Mouse (Mus musculus) fibroblast of lung, adult 2 months (primary cell): ENCODE data around the gene Gm11639.

Experiments used
- DNase-seq: peaks from one replicate; pipeline ENCODE4 v3.0.0-alpha.2; 2011; ENCODE audit warnings: low read depth

The Gm11639 gene

DNA sequence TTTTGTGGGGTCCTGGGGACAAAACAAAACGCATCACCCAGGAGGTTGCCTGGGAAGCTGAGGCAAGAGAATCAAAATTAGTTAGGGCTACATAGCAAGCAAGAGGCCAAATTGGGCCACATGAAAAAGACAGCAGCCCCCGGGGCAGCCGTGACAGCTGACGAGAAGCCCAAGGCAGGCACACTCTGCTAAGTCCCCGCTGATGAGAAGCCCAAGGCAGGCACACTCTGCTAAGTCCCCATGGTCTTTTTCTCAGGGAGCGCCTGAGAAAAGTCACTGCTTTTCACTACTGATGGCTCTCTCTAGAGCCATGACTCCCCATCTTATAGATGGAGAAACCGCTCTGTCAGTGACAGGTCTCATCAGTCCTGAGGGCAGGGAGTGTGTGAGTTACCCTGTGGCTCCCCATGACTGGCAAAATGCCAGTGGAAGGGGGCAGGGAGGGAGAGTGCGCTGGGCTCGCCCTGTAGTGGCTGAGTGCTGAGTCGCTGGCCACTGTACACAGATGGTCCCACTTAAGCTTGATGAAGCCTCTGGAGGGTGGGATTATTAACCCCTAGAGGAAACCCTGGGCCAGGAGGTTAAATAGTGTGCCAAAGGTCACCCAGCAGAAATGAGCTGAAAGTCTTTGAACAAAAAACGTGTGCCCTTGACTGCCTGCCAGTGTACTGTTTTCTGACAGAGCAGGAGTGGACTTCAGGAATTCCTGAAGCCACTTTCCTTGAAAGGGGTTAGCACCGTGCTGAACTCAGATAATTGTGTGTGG is 467.7 kb downstream of the Gm11639 start:
- no peak for DNase-seq

DNA sequence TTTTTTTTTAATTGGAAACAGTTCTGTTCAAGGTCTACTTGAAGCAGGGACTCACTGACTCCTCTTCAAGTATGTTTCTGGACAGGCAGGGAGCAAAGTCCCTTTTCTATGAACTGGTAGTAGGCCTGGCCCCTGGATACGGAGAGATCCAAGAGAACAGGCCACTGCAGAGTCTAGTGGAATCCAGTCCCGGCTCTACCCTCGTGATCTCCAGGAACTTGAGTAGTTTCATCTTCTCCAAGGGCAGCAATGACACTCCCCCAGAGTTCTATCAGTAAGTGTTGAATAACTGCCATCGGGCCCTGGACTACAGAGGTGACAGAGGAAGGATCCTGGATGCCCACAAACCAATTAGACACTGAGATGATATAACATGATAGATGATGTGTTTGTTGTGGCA is 470.4 kb downstream of the Gm11639 start:
- DNase-seq, result no peak

DNA sequence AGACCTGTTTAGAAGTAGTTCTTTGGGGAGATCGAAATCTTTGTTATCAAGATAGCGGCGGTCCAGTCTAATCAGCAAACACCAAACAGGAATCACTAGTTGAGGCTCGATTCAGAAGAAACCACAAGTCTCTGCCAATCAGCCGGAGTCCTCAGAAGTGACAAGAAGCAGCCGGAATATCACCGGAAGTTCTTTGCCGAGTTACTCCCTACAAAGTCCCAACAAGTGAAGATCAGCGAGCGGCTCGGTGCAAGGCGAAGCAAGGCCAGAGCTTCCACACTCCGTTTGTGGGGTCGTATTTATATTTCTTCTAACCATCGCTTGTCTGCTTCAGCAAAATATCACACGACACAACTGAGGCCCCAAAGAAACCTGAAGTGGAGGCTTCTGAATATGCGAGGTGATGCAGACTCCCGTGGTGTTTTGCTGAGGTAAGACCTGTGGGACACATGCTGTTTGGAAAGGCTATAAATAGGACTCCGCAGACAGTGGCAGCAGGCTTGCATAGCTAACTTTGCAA is 471.3 kb downstream of the Gm11639 start:
- no peak for DNase-seq

DNA sequence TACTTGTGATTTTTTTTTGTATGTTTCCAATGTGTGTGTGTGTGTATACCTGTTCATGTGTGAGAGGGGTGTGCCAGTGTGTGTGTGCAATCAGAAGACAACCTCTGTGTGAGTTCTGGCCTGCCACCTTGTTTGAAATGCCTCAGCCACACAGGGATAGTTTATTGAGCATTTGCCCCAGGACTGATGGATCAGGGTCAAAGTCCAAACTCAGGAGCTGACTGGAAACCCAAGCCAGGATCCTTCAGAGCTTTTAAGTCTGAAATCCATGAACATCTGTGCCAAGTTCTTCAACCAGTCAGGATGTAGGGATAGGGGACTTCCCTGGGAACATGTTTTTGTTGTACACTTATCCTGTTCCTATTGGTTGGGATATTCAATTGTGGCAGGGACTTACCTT is 472.5 kb downstream of the Gm11639 start:
- DNase-seq, result no peak

DNA sequence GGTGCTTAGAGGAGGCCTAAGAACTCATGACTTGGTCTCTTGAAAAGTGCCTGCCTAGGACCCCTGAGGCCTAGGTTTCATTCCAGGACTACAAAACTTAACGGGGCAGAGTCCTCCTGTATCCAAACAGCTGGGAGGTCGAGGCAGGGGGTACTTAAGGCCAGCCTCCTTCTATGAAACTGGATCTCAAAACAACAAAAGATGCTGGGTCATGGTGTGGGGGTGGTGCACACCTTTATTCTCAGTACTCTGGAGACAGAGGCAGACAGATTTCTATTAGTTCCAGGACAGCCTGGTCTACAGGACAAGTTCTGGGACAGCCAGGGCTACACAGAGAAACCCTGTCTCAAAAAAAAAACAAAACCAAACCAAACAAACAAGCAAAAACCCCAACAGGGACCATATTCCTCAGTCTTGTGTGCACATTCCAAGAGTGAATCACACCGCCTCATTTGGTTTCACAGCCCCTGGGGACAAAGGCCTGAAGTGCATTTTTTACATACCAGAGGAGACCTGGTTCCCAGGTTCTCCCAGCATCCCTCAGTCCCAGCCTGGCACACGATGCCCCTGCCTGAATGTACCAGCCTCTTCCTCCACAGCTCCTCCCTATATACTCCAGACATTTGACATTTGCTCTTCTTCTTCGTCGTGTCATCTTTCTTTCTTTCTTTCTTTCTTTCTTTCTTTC is 474.3 kb downstream of the Gm11639 start:
- no peak for DNase-seq

DNA sequence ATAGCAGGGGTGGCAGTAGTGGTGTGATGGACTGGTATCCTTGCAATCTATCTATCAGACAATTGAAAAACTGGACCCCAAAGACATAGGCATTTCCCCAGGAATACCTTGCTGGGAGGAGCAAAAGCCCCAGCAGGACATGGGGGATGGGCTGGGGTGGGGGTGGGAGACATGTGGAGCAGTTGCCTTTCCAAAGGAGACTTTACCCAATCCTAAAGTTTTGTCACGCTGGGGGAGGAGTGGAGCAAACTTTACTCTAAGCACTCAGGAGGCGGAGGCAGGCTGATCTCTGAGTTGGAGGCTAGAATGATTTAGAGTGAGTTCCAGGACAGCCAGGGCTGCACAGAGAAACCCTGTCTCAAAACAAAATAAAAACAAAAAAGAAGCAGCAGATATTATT is 475.9 kb downstream of the Gm11639 start:
- no peak for DNase-seq

DNA sequence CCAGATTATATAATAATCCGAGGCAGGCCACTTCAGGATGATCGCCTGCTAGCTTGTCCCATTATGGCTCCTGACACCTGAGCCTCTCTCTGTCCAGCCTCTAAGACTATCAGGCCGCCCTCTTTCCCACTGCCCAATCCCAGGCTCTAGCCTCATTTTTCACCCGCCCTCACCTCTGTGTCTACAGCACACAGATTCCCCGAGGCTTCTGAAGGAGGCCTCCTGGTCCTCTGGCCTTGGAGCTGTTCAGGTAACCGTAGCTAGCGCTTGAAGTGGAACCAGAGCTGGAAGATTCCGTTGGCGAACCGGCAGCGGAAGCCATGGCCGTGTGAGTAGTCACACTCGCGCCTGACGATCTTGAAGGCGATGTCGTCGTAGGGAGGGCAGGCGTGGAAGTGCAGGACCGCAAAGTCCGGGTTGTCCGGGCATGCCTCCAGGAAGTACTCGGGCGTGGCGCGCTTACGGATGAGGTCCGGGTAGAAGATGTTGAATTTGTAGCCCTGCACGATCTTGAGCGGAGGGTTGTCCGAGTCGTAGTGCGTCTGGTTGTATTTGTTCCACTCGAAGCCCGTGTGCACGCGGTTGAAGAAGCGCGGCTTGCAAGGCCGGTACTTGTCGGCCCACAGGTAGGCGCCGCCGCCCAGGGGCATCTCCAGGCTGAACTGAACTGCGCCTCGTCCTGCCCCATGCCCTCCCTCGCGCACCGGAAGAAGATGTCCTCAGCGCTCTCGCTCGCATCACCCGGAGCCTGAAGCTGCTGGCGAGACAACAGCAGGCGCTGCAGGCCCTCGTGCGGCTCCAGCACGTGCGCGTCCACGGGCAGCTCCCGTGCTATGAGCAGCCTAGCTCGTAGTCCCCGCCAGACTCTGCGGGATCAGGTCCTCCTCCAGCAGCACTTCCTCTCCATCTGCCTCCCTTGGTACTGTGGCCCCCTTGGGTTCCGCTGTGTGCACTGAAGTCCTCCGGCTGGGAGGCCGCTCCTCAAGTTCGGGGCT is 479.3 kb downstream of the Gm11639 start:
- DNase-seq, result no peak

DNA sequence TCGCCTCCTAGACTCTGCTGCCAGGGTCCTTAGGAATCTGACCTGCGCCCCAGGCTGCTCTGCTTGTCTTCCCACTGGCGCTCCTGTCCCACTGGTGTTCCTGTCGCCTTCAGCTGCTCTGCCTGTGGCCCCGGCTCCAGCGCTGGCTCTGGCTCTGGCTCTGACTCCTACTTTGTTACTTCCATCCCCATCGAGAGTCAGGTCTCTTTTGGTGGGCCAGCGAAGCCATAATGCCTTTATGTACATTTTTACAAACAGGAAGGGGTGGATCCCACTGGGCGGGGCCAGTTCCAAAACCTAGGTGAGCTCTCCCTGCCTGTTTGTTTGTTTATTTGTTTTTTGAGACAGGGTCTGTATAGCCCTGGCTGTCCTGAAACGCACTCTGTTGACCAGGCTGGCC is 481.3 kb downstream of the Gm11639 start:
- DNase-seq, result no peak
